Comparison of ENCODE assay signal across 8 mouse cellular contexts in the genomic region with DNA sequence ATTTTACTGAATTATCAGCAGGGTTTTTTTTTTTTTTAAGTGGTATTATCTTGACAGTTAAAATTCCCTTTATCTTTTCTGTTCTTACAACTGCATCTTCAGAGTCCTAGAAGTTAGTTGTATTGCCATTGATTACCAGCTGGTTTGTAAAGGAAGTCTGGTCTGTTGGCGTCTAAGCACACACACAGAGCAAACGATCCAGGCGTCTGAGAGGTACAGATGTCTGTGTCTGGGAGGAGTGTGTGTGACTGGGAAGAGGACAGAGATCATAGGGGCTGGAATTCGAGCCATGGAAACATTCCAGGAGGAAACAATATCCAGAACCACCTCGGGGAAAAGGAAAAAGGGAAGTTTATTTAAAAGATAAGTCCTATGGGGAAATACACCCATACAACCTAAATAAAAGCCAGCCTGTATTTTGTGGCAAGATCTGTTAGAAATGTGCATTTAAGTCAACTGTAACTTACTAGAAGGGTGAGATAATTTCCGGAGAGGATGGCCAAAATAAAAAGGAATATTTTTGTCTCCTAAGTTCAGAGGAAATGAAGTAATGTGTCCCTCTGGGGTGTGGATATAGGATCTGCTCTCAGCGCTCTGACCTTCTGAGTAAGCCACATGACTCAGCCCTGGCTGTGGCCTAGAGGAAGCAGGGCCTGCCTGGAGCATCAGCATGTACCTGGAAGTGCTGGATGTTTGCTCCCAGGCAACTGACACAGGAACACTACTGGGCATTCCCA.
DNase-seq lines count a peak whose midpoint lies in the region; ATAC-seq and TF ChIP-seq lines count a peak whose summit lies in the region.

No protein-coding gene starts in this region.

- no peaks in the 10 kb centered on the region for H3K27me3 ChIP-seq in intestine, embryonic 16.5 days (replicated peaks; ENCODE audit: control insufficient read depth, insufficient read depth, low read length)
- no peaks in the 10 kb centered on the region for H3K27me3 ChIP-seq in lung, embryonic 16.5 days (ENCODE audit: control insufficient read depth, insufficient read depth, low read depth, low read length)
- no peaks in the 10 kb centered on the region for H3K27me3 ChIP-seq in forebrain, embryonic 12.5 days

- no peak overlapping the region for H3K9ac ChIP-seq in intestine, embryonic 16.5 days (ENCODE audit: low read depth, low read length)
- no peak overlapping the region for H3K9ac ChIP-seq in lung, embryonic 16.5 days (ENCODE audit: low read length)
- H3K9ac ChIP-seq in forebrain, embryonic 12.5 days = no peak overlapping the region

- no peaks in the 10 kb centered on the region for H3K36me3 ChIP-seq in intestine, embryonic 16.5 days (ENCODE audit: control insufficient read depth, insufficient read depth, low read length)
- H3K36me3 ChIP-seq in lung, embryonic 16.5 days (ENCODE audit: control insufficient read depth, insufficient read depth, low read length) = peaks cover 2% of the 10 kb centered on the region; the same call in 1 of the 2 replicates
- no peaks in the 10 kb centered on the region for H3K36me3 ChIP-seq in forebrain, embryonic 12.5 days (replicated peaks)

- no peaks in the 10 kb centered on the region for H3K9me3 ChIP-seq in intestine, embryonic 16.5 days (ENCODE audit: control insufficient read depth, low read length)
- H3K9me3 ChIP-seq in lung, embryonic 16.5 days (ENCODE audit: control insufficient read depth, low read length) = no peaks in the 10 kb centered on the region
- H3K9me3 ChIP-seq in forebrain, embryonic 12.5 days = no peaks in the 10 kb centered on the region

- no peak for TF ChIP-seq CTCF in embryonic fibroblast, embryonic 13.5 days (IDR thresholded peaks at IDR 0.05; ENCODE audit: borderline replicate concordance, insufficient read depth, low read length)

- TF ChIP-seq POLR2A in embryonic fibroblast, embryonic 13.5 days (IDR thresholded peaks at IDR 0.05; ENCODE audit: low read depth, low read length) = no peak

- H3K4me3 ChIP-seq in embryonic fibroblast, embryonic 13.5 days (ENCODE audit: insufficient read depth, low read length) = no peak overlapping the region
- no peak overlapping the region for H3K4me3 ChIP-seq in intestine, embryonic 16.5 days (ENCODE audit: low read length)
- no peak overlapping the region for H3K4me3 ChIP-seq in lung, embryonic 16.5 days (ENCODE audit: low read length)
- H3K4me3 ChIP-seq in forebrain, embryonic 12.5 days (replicated peaks) = no peak overlapping the region

- DNase-seq in adrenal gland, postnatal 10 days = peak; percentile 27
- no peak for DNase-seq in adrenal gland, adult 8-10 months
- DNase-seq in thymus, postnatal 10 days (ENCODE audit: low spot score in 2 of 2) = no peak
- no peak for DNase-seq in thymus, postnatal 25 days

- peak; percentile 82 for ATAC-seq in intestine, embryonic 16.5 days
- ATAC-seq in lung, embryonic 16.5 days (ENCODE audit: low read depth) = peak; percentile 82
- ATAC-seq in forebrain, embryonic 12.5 days (ENCODE audit: low FRiP score) = no peak

- H3K27ac ChIP-seq in embryonic fibroblast, embryonic 13.5 days (ENCODE audit: insufficient read depth, low read length) = peak overlapping the region; percentile 83
- peak overlapping the region; percentile 59; the same call in 1 of the 2 replicates for H3K27ac ChIP-seq in intestine, embryonic 16.5 days (ENCODE audit: low read length)
- peak overlapping the region; percentile 38; the same call in 1 of the 2 replicates for H3K27ac ChIP-seq in lung, embryonic 16.5 days (ENCODE audit: low read length)
- no peak overlapping the region for H3K27ac ChIP-seq in forebrain, embryonic 12.5 days

- WGBS in intestine, embryonic 16.5 days = 14% methylated on average over 7 of the region's 7 CpGs
- WGBS in lung, embryonic 16.5 days = 16% methylated on average over 7 of the region's 7 CpGs
- WGBS in forebrain, embryonic 12.5 days = 63% methylated on average over 7 of the region's 7 CpGs

- H3K4me1 ChIP-seq in embryonic fibroblast, embryonic 13.5 days (ENCODE audit: control insufficient read depth, insufficient read depth, low read length) = peaks cover 17% of the 10 kb centered on the region
- H3K4me1 ChIP-seq in intestine, embryonic 16.5 days (ENCODE audit: control insufficient read depth, insufficient read depth, low read length) = 0 out of 2 replicates have a peak, but pooled peaks cover 6% of the 10 kb centered on the region
- H3K4me1 ChIP-seq in lung, embryonic 16.5 days (replicated peaks; ENCODE audit: control insufficient read depth, insufficient read depth, low read length) = no peaks in the 10 kb centered on the region
- no peaks in the 10 kb centered on the region for H3K4me1 ChIP-seq in forebrain, embryonic 12.5 days

- no peak overlapping the region for H3K4me2 ChIP-seq in intestine, embryonic 16.5 days (ENCODE audit: low read depth, low read length)
- no peak overlapping the region for H3K4me2 ChIP-seq in lung, embryonic 16.5 days (ENCODE audit: low read depth, low read length)
- H3K4me2 ChIP-seq in forebrain, embryonic 12.5 days = no peak overlapping the region
